Mouse (Mus musculus) spleen, adult 2 months (tissue): ENCODE data around the gene Spata48.

Source experiments
- CTCF ChIP-seq: fragments of 200-500 bp; IDR thresholded peaks from 2 replicates; pipeline ENCODE4 v1.5.1; 2011; ENCODE audit warnings: mild to moderate bottlenecking, inconsistent platforms; ENCODE audit not compliant: insufficient read depth, insufficient read length, insufficient replicate concordance; ENCODE audit errors: extremely low read depth
- POLR2A ChIP-seq: fragments of 200-500 bp; IDR thresholded peaks from 2 replicates; pipeline ENCODE4 v1.6.1; 2011; ENCODE audit warnings: low read depth, low read length, inconsistent platforms

GRCm38 (mm10) chr11:11555563-11555962 lies 93.7 kb downstream of the Spata48 start:
- TF ChIP-seq CTCF, result no peak
- no peak for TF ChIP-seq POLR2A
